Mouse (Mus musculus) layer of hippocampus, adult 18-20 months (tissue): ENCODE results near the gene Cab39. TPM values are rescaled to one million over a fixed set of nuclear protein-coding genes. Genes with fewer than 3 reads are reported as not detected.

ENCODE experiments used
- DNase-seq, 2 experiments: peaks; one replicate each; pipeline ENCODE4 v3.0.0; 2022; ENCODE audit warnings: low spot score in 2 of 2
- total RNA-seq, 2 experiments: library from RNA; stranded (reverse); gene quantifications; 2 replicates each; pipeline ENCODE4 v1.2.3; 2021

Gene Cab39
- total RNA-seq, 2 experiments from 2014 or later: 146 to 163 TPM

GRCm38 (mm10) chr1:85843291-85843863 lies 50.1 kb downstream of the Cab39 start:
- DNase-seq: no peak

- no peak for DNase-seq
Observed at GRCm38 (mm10) chr1:85844981-85845380, 51.7 kb downstream of the Cab39 start.

GRCm38 (mm10) chr1:85845476-85845875 lies 52.2 kb downstream of the Cab39 start:
- no peak for DNase-seq

DNA sequence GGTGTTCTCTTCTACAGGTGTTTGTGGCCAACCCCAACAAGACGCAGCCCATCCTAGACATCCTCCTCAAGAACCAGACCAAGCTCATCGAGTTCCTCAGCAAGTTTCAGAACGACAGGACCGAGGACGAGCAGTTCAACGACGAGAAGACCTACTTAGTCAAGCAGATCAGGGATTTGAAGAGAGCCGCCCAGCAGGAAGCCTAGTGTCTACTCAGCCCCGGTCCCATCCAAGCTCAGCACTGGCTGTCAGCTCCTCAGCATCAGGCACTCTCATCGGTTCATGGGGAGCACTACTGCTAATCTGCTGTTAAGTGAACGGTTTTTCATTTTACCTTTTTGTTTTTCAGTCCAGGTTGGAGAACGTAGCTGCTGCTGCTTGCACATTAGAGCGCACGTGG lies 55.8 kb downstream of the Cab39 start:
- no peak for DNase-seq

DNA sequence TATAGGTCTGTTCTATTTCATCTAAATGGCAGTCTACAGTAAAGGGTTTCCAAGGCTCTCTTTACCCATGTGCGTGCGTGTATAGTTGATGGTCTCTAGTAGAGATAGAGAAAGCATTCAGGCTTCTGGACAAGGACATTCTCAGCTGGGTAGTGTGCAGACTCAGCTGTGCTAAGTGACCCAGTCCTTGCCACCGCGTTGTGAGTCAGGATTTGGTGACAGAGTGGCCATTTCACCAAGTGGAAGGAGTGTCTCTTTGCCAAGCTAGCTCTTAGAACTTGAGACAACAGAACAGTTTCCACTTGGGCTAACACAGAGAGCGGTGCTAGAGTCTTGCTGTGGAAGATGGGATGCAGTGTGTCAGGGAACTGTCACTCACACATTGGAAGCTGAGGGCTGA lies 57.6 kb downstream of the Cab39 start:
- DNase-seq: no peak

DNA sequence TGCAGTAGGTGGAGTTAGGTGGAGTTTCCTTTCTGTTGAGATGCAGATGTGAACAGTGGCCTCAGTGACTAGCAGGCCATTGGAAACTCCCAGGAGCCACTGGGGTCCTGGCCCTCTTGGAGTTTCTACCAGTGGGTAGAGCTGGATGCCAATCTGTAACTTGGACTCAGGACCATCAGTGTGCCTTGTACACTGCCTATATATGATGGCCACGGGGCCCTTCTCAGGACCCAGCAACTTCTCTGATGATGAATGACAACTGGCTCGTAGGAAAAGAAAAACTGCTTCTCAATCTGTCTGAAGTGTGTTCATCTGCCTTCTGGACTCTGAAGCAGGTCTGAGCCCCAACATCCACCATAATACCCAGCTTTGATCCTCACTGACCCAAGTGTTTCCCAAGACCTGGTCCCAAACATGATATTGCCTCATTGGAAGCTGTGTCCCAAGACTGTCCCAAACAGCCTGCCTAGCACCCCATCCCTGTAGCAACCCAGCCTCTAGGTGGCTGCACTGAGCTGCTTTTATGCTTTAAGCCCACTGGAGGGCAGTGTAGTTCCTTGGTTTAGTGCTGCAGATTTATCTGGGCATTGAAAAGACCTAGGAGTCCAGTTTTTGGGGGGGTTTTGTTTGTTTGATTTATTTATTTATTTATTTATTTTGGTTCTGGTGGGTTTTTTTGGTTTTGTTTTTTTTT lies 59.9 kb downstream of the Cab39 start:
- DNase-seq: peak; percentile 63 to 87

GRCm38 (mm10) chr1:85853865-85854264 lies 60.6 kb downstream of the Cab39 start:
- no peak for DNase-seq

DNA sequence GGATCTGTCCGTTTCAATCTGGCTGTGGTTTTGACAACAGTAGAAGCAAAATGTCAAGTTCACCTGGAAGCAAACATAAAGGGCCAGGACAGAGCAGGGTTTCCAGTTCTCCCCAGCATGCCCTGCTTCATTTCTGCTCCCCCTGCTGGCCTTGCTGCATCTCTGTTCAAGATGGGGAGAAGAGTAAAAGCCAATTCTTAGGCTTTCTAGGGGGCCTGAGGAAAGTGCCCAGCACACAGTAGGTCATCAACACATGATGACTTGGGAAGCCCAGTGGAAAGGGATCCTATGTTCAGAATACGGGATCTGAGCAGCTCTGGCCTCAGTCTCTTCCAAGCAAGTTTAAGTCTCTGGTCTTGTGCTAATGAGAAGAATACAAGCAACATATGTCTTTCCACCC lies 61.2 kb downstream of the Cab39 start:
- no peak for DNase-seq

- no peak for DNase-seq
Observed at GRCm38 (mm10) chr1:85856266-85856665, 63.0 kb downstream of the Cab39 start.

DNA sequence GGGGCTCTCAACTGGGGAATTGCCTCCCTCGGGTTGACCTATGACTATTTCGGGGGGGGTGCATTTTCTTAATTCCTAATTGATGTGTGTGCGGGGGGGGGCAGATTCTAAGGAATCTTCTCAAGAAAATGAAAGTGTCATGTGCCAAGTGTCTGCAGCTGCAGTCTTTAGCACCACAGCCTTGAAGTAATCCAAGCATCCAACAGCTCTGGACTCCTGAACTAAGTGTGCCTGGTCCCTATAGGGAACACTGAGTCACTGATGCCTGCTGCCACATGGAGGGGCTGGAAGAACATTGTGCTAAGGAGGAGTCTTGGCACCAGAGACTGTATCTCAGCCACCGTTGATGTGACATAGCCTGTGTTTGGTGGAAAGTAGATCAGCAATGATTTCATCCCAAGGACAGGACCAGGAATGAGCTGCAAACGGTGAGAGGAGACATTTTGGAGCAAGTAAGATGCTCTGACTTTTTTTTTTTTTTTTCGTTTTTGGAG lies 64.1 kb downstream of the Cab39 start:
- DNase-seq: peak in 1 of 2 experiments; percentile 55

DNA sequence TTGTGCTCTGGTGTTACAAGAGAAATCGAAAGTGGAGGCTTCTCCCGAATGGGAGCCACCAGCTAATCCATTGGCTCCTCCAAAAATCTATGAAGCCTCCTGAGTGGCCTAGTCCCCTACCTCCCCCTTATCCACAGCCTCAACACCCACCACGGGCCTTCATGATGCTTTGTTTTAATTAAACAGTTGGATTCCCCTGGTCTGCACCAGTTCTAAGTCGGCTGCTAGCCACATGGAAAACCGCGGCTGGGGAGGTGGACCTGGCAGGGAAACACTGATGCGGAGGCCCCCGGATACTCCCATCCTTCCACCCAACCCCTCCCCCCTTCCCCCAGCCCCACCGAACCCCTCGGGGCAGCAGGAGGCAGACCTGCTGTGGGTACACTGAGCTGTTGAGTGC lies 71.1 kb downstream of the Cab39 start:
- DNase-seq: no peak

GRCm38 (mm10) chr1:85870001-85870400 lies 76.8 kb downstream of the Cab39 start:
- peak; percentile 22 to 68 for DNase-seq

GRCm38 (mm10) chr1:85870546-85870945 lies 77.3 kb downstream of the Cab39 start:
- DNase-seq: peak in 1 of 2 experiments; percentile 25

DNA sequence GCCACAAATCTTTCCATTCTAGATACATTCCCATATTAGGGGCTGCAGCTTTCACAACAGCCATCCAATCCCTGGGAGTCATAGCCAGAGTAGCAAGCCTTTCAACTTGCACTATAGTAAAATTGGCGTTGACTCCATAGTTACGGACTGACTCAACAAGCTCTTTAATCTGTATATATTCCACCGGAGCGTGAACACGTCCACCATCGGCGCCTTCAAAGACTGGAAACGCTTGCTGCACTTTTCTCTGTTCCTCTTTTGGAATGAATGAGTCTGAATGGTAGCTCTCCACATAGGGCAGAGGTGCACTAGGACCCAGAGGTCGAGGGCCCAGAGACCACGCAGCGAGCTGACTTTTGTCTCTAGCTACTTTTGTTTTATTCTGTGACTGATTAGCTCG lies 88.8 kb downstream of the Cab39 start:
- DNase-seq: no peak

DNA sequence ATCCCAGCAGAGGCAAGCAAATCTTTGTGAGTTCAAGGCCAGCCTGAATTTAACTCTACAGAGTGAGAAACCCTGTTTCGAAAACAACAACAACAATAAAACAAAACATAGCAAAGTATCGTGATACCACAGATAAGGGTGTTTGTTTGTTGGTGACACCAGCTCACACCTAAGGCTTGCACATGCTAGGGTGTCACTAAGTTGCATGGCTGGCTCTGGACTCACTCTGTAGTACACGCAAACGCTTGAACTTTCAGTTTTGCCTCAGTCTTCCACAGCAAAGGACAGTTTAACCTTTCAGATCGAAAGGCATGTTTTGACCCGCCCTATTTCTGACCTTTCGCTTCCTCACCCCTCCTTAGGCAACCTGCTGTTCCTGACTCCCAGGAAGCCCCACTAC lies 94.0 kb downstream of the Cab39 start:
- no peak for DNase-seq

- peak; percentile 89 to 93 for DNase-seq
Observed at GRCm38 (mm10) chr1:85894231-85894747, 101.0 kb downstream of the Cab39 start, which contains the start of gene Itm2c. Gene Itm2c (plus strand): TSS chr1:85894281.

DNA sequence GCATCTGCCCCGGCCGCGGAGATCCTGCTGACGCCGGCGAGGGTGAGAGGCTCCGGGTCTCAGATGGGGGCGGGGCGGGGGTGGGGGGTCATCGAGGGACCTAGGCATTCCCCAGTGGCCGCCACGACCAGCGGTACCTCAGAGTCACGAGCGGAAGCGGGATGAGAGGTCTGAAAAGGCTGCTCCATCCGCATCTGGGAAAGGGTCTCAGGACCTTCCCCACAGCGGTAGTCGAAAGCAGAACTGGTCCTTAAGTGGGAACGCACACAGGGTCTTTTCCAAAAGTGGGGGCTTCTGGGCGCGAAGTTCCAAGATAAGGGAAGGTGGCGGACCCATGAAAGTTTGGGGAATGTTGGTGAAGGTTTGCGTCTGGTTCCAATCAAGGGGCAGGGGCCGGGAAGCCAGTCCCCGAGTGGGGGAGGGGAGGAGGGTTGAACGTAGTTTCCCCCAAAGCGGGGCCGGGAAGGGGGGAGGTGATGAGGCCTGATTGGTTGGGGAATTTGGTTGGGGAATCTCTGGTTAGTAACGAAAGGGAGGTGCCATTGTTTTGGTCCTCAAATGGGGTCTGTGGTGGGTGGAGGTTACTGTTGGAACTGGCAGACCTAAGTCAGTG lies 101.6 kb downstream of the Cab39 start:
- no peak for DNase-seq

GRCm38 (mm10) chr1:85895391-85895837 lies 102.2 kb downstream of the Cab39 start:
- peak in 1 of 2 experiments; percentile 79 for DNase-seq

- DNase-seq: no peak
Observed at GRCm38 (mm10) chr1:85896110-85896509, 102.9 kb downstream of the Cab39 start.

GRCm38 (mm10) chr1:85896781-85897700 lies 103.8 kb downstream of the Cab39 start:
- DNase-seq: no peak
